Mouse (Mus musculus): ENCODE results near the gene Cttn. TPM values are rescaled to one million over a fixed set of nuclear protein-coding genes. Genes with fewer than 3 reads are reported as not detected.
A peak's percentile ranks its signal among the peaks of the same experiment; 100 is the strongest.

Cttn gene
- polyA plus RNA-seq, 1 experiment from 2014 or later = 151 TPM

DNA sequence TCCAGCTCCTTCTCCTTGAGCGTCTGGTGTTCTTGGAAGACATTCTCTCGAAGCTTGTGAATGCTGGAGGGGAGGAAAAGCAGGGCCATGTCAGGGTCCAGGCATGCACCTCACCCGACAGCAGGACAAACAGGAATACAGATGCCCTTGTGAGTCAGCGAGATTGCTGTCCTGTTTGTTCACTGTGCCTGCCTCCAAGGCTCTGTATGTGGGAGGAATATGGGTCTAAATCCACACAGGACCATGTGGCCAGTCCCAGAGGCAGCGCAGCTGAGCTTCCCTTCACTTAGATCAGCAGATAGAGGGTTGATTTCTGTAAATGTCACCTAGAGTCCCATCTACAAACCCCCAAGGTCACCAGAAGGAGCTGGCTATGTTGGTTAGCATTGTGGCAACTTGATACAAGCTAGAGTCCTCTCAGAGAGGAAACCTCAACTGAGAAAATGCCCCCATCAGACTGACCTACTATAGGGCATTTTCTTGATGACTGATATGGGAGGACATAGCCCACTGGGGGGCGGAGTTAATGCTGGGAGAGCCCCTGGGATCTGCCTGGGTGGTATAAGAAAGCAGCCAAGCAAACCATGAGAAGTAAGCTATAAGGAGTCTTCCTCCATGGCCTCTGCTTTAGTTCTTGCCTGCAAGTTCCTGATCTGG lies 9.4 kb downstream of the Cttn start:
- WGBS = 96% methylated on average over 6 of the region's 6 CpGs
- Histone ChIP-seq H3K27ac (ENCODE audit: low read depth, low read length) (no peak overlapping the region), H3K36me3 (ENCODE audit: control insufficient read depth, insufficient read depth, low read length) (peaks cover 95% of the 10 kb centered on the region), H3K9me3 (replicated peaks; ENCODE audit: control insufficient read depth, low read length) (no peaks in the 10 kb centered on the region), H3K27me3 (replicated peaks; ENCODE audit: control insufficient read depth, insufficient read depth, low read length) (no peaks in the 10 kb centered on the region), H3K9ac (ENCODE audit: low read length) (no peak overlapping the region), H3K4me1 (ENCODE audit: control insufficient read depth, insufficient read depth, low read length) (no peaks in the 10 kb centered on the region), H3K4me2 (ENCODE audit: low read length) (no peak overlapping the region), H3K4me3 (ENCODE audit: low read depth, low read length) (no peak overlapping the region)
- no peak for DNase-seq (ENCODE audit: low spot score)
- ATAC-seq = no peak

DNA sequence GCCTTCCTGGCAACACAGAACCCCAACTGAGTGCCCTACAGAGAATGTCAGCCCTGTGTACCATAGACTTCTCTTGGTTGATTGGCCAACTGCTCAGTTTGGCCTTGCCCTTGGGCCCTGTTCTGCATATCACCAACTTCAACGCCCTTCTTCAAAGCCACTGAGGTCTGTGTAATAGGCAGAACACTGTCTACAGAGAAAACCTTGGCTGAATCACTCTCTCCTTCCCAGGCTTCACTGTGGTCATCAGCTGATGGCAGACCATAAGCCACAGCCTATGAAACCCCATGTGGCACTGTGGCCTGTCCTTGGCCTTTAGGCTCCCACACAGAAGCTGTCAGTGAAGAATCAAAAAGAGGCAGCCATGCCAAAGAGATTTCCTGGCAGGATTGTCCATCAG lies 11.9 kb downstream of the Cttn start:
- 100% methylated on average over 1 of the region's 1 CpGs for whole genome bisulfite sequencing
- Histone ChIP-seq H3K27me3 (replicated peaks; ENCODE audit: control insufficient read depth, insufficient read depth, low read length) (no peaks in the 10 kb centered on the region), H3K9ac (ENCODE audit: low read length) (no peak overlapping the region), H3K9me3 (replicated peaks; ENCODE audit: control insufficient read depth, low read length) (no peaks in the 10 kb centered on the region), H3K36me3 (ENCODE audit: control insufficient read depth, insufficient read depth, low read length) (peaks cover 100% of the 10 kb centered on the region), H3K4me2 (ENCODE audit: low read length) (no peak overlapping the region), H3K4me3 (ENCODE audit: low read depth, low read length) (no peak overlapping the region), H3K27ac (ENCODE audit: low read depth, low read length) (no peak overlapping the region), H3K4me1 (ENCODE audit: control insufficient read depth, insufficient read depth, low read length) (no peaks in the 10 kb centered on the region)
- DNase-seq (ENCODE audit: low spot score) (no peak), ATAC-seq (no peak)

DNA sequence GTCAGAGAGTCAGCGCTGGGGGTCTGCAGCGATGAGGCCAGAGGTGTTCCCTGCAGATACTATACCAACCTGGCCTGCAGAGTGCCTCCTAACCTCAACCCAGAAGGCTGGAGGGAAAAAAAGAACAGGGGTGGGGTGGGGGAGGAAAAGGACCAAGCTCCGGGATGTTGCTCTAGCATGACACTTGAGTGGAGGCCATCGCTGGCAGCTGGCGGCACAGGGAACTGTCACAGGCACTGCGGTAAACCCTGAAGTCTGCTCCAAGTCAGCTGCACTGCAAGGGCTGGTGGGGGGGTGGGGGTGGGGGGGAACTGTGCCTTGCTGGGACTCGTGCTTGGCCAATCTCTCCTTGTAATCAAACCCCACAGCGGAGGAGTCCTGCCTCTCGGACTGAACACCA lies 20.1 kb downstream of the Cttn start:
- H3K4me1 ChIP-seq (ENCODE audit: control insufficient read depth, insufficient read depth, low read length) = 0 out of 2 replicates have a peak, but pooled peaks cover 2% of the 10 kb centered on the region
- no peak overlapping the region for H3K9ac ChIP-seq (ENCODE audit: low read length)
- no peak overlapping the region for H3K4me2 ChIP-seq (ENCODE audit: low read length)
- no peaks in the 10 kb centered on the region for H3K9me3 ChIP-seq (replicated peaks; ENCODE audit: control insufficient read depth, low read length)
- DNase-seq (ENCODE audit: low spot score) (no peak), ATAC-seq (no peak)
- 85% methylated on average over 9 of the region's 9 CpGs for WGBS
- no peak overlapping the region for H3K27ac ChIP-seq (ENCODE audit: low read depth, low read length)
- H3K27me3 ChIP-seq (replicated peaks; ENCODE audit: control insufficient read depth, insufficient read depth, low read length) = no peaks in the 10 kb centered on the region
- H3K4me3 ChIP-seq (ENCODE audit: low read depth, low read length) = no peak overlapping the region
- peaks cover 98% of the 10 kb centered on the region for H3K36me3 ChIP-seq (ENCODE audit: control insufficient read depth, insufficient read depth, low read length)

DNA sequence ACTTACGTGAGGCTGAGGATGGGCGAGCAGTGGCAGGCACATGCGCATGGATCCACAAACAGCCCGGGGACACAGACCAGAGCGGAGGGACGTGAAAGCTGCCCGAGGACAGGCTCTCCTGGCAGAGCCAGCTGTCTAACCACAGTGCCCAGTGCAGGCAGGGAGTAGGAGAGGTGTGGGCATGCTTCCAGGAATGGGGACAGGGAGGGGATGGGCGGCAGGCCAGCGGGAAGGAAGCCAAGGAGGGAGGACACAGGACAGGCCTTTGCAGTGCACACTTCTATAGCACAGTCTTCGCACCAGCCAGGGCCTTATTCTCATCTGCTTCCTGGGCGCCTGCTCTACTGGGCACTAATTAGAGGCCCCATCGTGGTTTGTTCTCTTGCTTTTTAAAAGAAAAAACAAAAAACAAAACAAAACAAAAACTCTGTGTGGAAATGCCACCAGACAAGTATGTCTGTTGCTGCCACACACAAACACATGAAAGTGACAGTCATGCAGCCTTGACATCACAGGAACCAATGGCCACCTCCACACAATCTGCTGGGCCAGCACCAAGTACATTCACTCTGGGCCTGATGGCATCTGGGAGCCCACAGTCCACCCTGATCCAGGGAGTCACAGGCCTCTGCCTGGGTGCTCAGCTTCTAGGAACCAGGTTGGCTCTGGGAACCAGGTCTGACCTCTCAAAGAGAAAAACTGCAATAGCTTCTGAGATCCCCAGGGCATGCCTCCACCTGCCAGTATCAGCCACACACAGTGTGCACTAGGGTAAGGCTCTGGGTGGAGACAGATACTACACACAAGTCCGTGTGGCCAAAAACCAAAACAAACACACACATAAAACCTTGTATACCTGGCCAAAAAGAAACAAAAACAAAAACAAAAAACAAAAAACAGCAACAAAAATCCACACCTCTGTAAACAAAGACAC lies 20.9 kb downstream of the Cttn start:
- 0 out of 2 replicates have a peak overlapping the region, but pooled peaks have one; percentile 9 for H3K27ac ChIP-seq (ENCODE audit: low read depth, low read length)
- no peak overlapping the region for H3K4me3 ChIP-seq (ENCODE audit: low read depth, low read length)
- H3K9me3 ChIP-seq (replicated peaks; ENCODE audit: control insufficient read depth, low read length) = no peaks in the 10 kb centered on the region
- no peaks in the 10 kb centered on the region for H3K27me3 ChIP-seq (replicated peaks; ENCODE audit: control insufficient read depth, insufficient read depth, low read length)
- H3K4me2 ChIP-seq (ENCODE audit: low read length) = no peak overlapping the region
- ATAC-seq (peak; percentile 90), DNase-seq (ENCODE audit: low spot score) (peak; percentile 85)
- H3K4me1 ChIP-seq (ENCODE audit: control insufficient read depth, insufficient read depth, low read length) = 0 out of 2 replicates have a peak, but pooled peaks cover 2% of the 10 kb centered on the region
- no peak overlapping the region for H3K9ac ChIP-seq (ENCODE audit: low read length)
- WGBS = 56% methylated on average over 13 of the region's 13 CpGs
- H3K36me3 ChIP-seq (ENCODE audit: control insufficient read depth, insufficient read depth, low read length) = peaks cover 98% of the 10 kb centered on the region

DNA sequence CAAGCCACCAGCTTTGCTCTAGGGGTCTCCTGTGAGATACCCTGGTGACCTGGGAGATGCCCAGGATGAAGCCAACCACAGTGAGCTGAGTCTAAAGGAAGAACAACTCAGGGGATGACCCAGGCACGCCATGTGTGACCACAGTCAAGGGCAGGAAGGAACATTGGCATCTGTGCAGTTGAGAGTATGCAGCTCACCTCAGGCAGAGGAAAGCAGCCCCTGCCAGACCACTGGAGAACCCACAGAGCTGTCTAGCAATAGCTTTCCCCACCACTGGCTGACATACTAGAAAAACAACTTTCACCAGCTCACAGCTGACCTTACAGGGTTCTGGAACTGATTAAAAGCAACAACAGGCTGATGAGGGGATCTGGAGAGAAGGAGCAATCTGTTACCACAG lies 22.6 kb downstream of the Cttn start:
- H3K4me1 ChIP-seq (ENCODE audit: control insufficient read depth, insufficient read depth, low read length) = 0 out of 2 replicates have a peak, but pooled peaks cover 2% of the 10 kb centered on the region
- H3K4me2 ChIP-seq (ENCODE audit: low read length) = no peak overlapping the region
- H3K9ac ChIP-seq (ENCODE audit: low read length) = no peak overlapping the region
- DNase-seq (ENCODE audit: low spot score) (no peak), ATAC-seq (no peak)
- no peak overlapping the region for H3K4me3 ChIP-seq (ENCODE audit: low read depth, low read length)
- no peaks in the 10 kb centered on the region for H3K9me3 ChIP-seq (replicated peaks; ENCODE audit: control insufficient read depth, low read length)
- H3K27ac ChIP-seq (ENCODE audit: low read depth, low read length) = no peak overlapping the region
- WGBS = 77% methylated on average over 1 of the region's 1 CpGs
- H3K27me3 ChIP-seq (replicated peaks; ENCODE audit: control insufficient read depth, insufficient read depth, low read length) = no peaks in the 10 kb centered on the region
- H3K36me3 ChIP-seq (ENCODE audit: control insufficient read depth, insufficient read depth, low read length) = peaks cover 92% of the 10 kb centered on the region

DNA sequence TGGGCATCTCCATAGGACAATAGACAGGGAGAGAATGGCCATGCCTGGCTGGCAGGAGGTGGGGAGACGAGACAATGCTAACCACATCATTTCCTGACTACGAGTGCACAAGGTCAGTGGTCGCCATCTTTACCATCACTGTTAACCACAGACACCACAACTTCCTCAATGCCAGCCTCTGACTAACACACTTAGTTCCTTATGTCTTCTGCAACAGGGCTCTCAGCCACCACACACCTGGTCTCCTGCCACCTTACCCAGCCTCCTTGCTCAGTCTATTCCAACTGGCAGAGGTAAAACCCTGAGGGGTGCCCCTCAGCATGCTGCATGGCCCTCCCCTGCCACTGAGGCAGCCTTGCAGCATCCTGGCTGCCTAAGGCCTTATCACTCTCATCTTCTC lies 23.7 kb downstream of the Cttn start:
- H3K36me3 ChIP-seq (ENCODE audit: control insufficient read depth, insufficient read depth, low read length) = peaks cover 91% of the 10 kb centered on the region
- H3K9me3 ChIP-seq (replicated peaks; ENCODE audit: control insufficient read depth, low read length) = no peaks in the 10 kb centered on the region
- 88% methylated on average over 3 of the region's 3 CpGs for WGBS
- no peaks in the 10 kb centered on the region for H3K27me3 ChIP-seq (replicated peaks; ENCODE audit: control insufficient read depth, insufficient read depth, low read length)
- H3K4me1 ChIP-seq (ENCODE audit: control insufficient read depth, insufficient read depth, low read length) = 0 out of 2 replicates have a peak, but pooled peaks cover 2% of the 10 kb centered on the region
- H3K27ac ChIP-seq (ENCODE audit: low read depth, low read length) = no peak overlapping the region
- no peak overlapping the region for H3K4me2 ChIP-seq (ENCODE audit: low read length)
- H3K9ac ChIP-seq (ENCODE audit: low read length) = no peak overlapping the region
- ATAC-seq (no peak), DNase-seq (ENCODE audit: low spot score) (no peak)
- no peak overlapping the region for H3K4me3 ChIP-seq (ENCODE audit: low read depth, low read length)

DNA sequence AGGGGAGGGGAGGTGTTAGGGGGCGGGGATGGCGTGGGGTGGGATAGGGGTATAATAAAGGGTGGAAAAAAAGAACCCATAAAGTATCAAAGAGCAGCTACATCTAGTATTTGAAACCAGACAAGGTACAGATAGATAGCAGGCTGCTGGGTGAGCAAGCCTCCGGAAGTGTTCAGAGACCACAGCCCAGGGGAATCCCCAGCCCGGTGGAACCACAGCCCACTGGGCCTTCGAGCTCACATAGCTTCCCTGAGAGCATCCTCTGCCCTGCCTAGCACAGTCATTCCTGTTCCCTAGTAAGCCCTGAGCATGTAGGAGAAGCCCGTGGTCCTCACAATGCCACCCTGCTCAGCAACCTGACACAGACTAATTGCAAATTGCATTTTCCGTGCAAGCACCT lies 26.0 kb downstream of the Cttn start:
- ATAC-seq = no peak
- no peak overlapping the region for H3K9ac ChIP-seq (ENCODE audit: low read length)
- H3K4me1 ChIP-seq (ENCODE audit: control insufficient read depth, insufficient read depth, low read length) = 0 out of 2 replicates have a peak, but pooled peaks cover 2% of the 10 kb centered on the region
- H3K9me3 ChIP-seq (replicated peaks; ENCODE audit: control insufficient read depth, low read length) = no peaks in the 10 kb centered on the region
- no peaks in the 10 kb centered on the region for H3K27me3 ChIP-seq (replicated peaks; ENCODE audit: control insufficient read depth, insufficient read depth, low read length)
- H3K4me2 ChIP-seq (ENCODE audit: low read length) = no peak overlapping the region
- WGBS = 95% methylated on average over 7 of the region's 7 CpGs
- no peak overlapping the region for H3K27ac ChIP-seq (ENCODE audit: low read depth, low read length)
- DNase-seq (ENCODE audit: low spot score) = no peak
- no peak overlapping the region for H3K4me3 ChIP-seq (ENCODE audit: low read depth, low read length)
- H3K36me3 ChIP-seq (ENCODE audit: control insufficient read depth, insufficient read depth, low read length) = peaks cover 91% of the 10 kb centered on the region

DNA sequence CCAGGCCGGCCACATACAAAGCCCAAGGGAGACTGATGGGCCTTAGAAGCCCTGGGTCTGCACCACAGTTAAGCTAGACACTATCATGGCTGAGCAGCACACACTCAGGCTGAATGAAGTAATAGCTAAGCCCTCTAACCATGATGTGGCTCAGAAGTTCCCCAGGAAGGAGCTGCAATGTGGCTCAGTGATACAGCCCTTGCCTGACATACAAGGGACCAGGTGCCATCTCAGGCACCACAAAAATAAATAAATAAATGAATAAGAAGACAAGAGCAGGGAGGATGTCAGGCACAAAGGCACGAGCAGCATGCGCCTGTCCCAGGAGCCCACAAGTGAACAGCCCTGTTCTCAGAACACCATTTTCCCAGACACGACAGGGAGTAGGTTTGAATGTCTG lies 28.8 kb downstream of the Cttn start:
- H3K27ac ChIP-seq (ENCODE audit: low read depth, low read length) = no peak overlapping the region
- H3K4me3 ChIP-seq (ENCODE audit: low read depth, low read length) = no peak overlapping the region
- H3K9ac ChIP-seq (ENCODE audit: low read length) = no peak overlapping the region
- no peak for DNase-seq (ENCODE audit: low spot score)
- H3K27me3 ChIP-seq (replicated peaks; ENCODE audit: control insufficient read depth, insufficient read depth, low read length) = no peaks in the 10 kb centered on the region
- no peak overlapping the region for H3K4me2 ChIP-seq (ENCODE audit: low read length)
- H3K4me1 ChIP-seq (ENCODE audit: control insufficient read depth, insufficient read depth, low read length) = no peaks in the 10 kb centered on the region
- WGBS = 94% methylated on average over 4 of the region's 4 CpGs
- no peaks in the 10 kb centered on the region for H3K9me3 ChIP-seq (replicated peaks; ENCODE audit: control insufficient read depth, low read length)
- no peak for ATAC-seq
- H3K36me3 ChIP-seq (ENCODE audit: control insufficient read depth, insufficient read depth, low read length) = peaks cover 91% of the 10 kb centered on the region

DNA sequence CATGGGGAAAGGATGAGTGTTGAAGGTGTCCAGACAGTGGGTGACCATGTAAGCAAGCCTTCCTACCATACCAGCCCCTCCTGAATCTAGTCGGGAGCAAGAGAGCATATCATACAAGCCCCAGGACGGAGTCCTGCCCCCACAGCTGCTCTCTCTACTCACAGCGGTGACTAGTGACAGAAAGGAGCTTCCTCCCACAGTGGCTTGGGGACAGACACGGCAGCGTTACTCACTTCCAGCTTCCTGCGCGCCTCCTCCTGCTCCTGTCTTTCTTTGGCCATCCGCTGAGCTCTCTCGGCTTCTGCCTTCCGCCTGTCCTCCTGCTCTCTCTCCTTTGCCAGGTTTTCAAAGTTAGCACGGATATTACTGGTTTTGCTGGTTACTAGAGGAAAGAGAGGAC lies 29.3 kb downstream of the Cttn start:
- H3K4me1 ChIP-seq (ENCODE audit: control insufficient read depth, insufficient read depth, low read length) = no peaks in the 10 kb centered on the region
- H3K27ac ChIP-seq (ENCODE audit: low read depth, low read length) = no peak overlapping the region
- H3K9ac ChIP-seq (ENCODE audit: low read length) = no peak overlapping the region
- H3K4me3 ChIP-seq (ENCODE audit: low read depth, low read length) = no peak overlapping the region
- 96% methylated on average over 11 of the region's 11 CpGs for WGBS
- ATAC-seq (no peak), DNase-seq (ENCODE audit: low spot score) (no peak)
- no peaks in the 10 kb centered on the region for H3K9me3 ChIP-seq (replicated peaks; ENCODE audit: control insufficient read depth, low read length)
- H3K27me3 ChIP-seq (replicated peaks; ENCODE audit: control insufficient read depth, insufficient read depth, low read length) = no peaks in the 10 kb centered on the region
- H3K4me2 ChIP-seq (ENCODE audit: low read length) = no peak overlapping the region
- peaks cover 91% of the 10 kb centered on the region for H3K36me3 ChIP-seq (ENCODE audit: control insufficient read depth, insufficient read depth, low read length)

All from forebrain, embryonic 14.5 days (tissue).